Mouse (Mus musculus): ENCODE measurements around the gene Aimp2.

DNA sequence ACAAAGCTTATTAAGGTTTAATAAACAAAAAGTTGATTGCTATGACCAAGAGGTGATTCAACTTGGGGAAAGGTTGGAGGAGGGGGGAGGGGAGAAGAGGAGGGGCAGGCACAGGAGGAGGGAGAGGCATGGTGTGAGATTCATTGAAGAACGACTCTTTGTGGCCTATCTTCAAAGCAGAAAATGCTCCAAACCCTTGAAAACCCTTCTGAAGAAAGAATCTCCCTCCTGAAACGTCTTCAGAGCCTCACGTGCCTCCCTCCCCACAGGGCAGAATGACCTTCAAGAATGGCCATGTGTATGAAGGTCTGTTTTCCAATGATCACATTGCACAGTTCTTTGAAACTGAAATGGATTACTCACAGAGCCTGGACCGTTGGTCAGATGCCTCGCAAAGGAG, 40.4 kb upstream of the Aimp2 start:
- TF ChIP-seq POLR2A (IDR thresholded peaks at IDR 0.05; ENCODE audit: low read depth, low read length), result no peak
- no peak for TF ChIP-seq CTCF (IDR thresholded peaks at IDR 0.05; ENCODE audit: extremely low read depth, insufficient read depth, insufficient read length, insufficient replicate concordance)

Measured in spleen, adult 2 months (tissue).